Mouse (Mus musculus) activated CD4-positive, CD25-positive, alpha-beta regulatory T cell, adult 4 months (primary cell): Measurements from ENCODE around the gene Auts2. TPM values are rescaled to one million over a fixed set of nuclear protein-coding genes. Genes with fewer than 3 reads are reported as not detected.

Source experiments
- ATAC-seq: one replicate; pipeline ENCODE4 v1.8.0; 2017
- polyA plus RNA-seq, 2 experiments: library from polyadenylated mRNA; unstranded; fragments of 100-300 nt; shearing (Covaris generic); gene quantifications; one replicate each; pipeline ENCODE4 v1.2.1; 2017

Gene Auts2
- polyA plus RNA-seq, 2 experiments from 2014 or later, result 0.26 TPM; not detected in 1

GRCm38 (mm10) chr5:131538311-131538915 lies 1004.7 kb downstream of the Auts2 start:
- no peak for ATAC-seq

GRCm38 (mm10) chr5:131537831-131538310 lies 1005.3 kb downstream of the Auts2 start:
- ATAC-seq, result no peak

GRCm38 (mm10) chr5:131537155-131537830 lies 1005.9 kb downstream of the Auts2 start:
- ATAC-seq, result no peak

- no peak for ATAC-seq
Observed at GRCm38 (mm10) chr5:131535752-131536151, 1007.4 kb downstream of the Auts2 start.

- no peak for ATAC-seq
Observed at GRCm38 (mm10) chr5:131533815-131534214, 1009.3 kb downstream of the Auts2 start.

GRCm38 (mm10) chr5:131531744-131532552 lies 1011.2 kb downstream of the Auts2 start:
- no peak for ATAC-seq

- ATAC-seq, result no peak
Observed at GRCm38 (mm10) chr5:131530828-131531227, 1012.3 kb downstream of the Auts2 start.

- no peak for ATAC-seq
Observed at GRCm38 (mm10) chr5:131526666-131527065, 1016.5 kb downstream of the Auts2 start.

GRCm38 (mm10) chr5:131524900-131525465 lies 1018.2 kb downstream of the Auts2 start:
- ATAC-seq, result no peak

GRCm38 (mm10) chr5:131519560-131519959 lies 1023.6 kb downstream of the Auts2 start:
- peak; percentile 46 for ATAC-seq

GRCm38 (mm10) chr5:131517677-131518076 lies 1025.5 kb downstream of the Auts2 start:
- ATAC-seq, result no peak

- no peak for ATAC-seq
Observed at GRCm38 (mm10) chr5:131515707-131516407, 1027.3 kb downstream of the Auts2 start.

GRCm38 (mm10) chr5:131513753-131514152 lies 1029.4 kb downstream of the Auts2 start:
- ATAC-seq, result no peak

- ATAC-seq, result no peak
Observed at GRCm38 (mm10) chr5:131512617-131513016, 1030.5 kb downstream of the Auts2 start.

- no peak for ATAC-seq
Observed at GRCm38 (mm10) chr5:131510659-131511058, 1032.5 kb downstream of the Auts2 start.

GRCm38 (mm10) chr5:131509315-131509714 lies 1033.8 kb downstream of the Auts2 start:
- ATAC-seq, result no peak

GRCm38 (mm10) chr5:131498865-131499264 lies 1044.3 kb downstream of the Auts2 start:
- ATAC-seq, result no peak

GRCm38 (mm10) chr5:131496517-131497216 lies 1046.5 kb downstream of the Auts2 start:
- ATAC-seq, result no peak

- ATAC-seq, result no peak
Observed at GRCm38 (mm10) chr5:131494564-131494963, 1048.6 kb downstream of the Auts2 start.

GRCm38 (mm10) chr5:131492535-131492934 lies 1050.6 kb downstream of the Auts2 start:
- ATAC-seq, result no peak

- ATAC-seq, result no peak
Observed at GRCm38 (mm10) chr5:131491843-131492242, 1051.3 kb downstream of the Auts2 start.

- ATAC-seq, result no peak
Observed at GRCm38 (mm10) chr5:131490811-131491210, 1052.3 kb downstream of the Auts2 start.
